Mouse (Mus musculus) lung, postnatal 14 days (tissue): ENCODE results near the gene Hcrtr1.
A peak's percentile ranks its signal among the peaks of the same experiment; 100 is the strongest.

Experiments used
- DNase-seq: peaks from one replicate; pipeline ENCODE4 v3.0.0; 2021

The Hcrtr1 gene

DNA sequence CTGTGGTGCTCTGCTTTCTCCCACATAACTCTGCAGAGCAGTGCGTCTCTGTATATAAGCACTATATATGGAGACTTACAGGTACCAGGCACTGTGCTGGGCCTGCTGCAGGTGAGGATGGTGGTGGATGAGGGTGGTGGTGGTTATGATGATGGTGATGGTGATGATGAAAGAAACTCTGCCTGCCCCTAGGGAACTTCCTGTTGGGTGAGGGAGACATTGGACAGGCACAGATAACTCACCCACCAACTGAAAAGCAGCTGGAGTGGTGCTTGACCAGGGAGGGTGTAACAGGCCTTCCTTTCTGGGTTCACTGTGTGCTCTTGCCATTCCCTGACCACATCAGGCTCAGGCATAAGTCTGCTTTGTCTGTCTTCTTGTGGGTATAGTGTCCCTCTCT lies 26.4 kb downstream of the Hcrtr1 start:
- DNase-seq, result no peak

DNA sequence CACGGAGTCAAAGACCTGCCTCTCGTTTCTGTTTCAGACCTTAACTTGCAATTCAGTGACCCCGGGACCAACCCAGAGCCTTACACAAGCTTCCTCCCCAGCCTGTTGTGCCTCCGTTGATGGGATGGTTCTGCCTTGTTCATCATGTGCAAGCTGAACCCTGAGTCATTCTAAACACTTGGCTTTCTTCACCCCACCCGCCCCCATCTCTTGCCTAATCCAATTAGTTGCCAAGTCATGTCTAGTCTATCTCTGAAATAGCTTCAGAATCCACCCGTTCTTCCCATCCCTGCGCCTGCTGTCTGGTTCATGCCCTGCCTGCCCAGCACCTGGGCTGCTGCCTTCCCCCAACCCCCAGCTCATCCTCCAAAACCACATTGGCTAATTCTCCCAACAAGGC lies 26.9 kb downstream of the Hcrtr1 start:
- peak; percentile 66 for DNase-seq

DNA sequence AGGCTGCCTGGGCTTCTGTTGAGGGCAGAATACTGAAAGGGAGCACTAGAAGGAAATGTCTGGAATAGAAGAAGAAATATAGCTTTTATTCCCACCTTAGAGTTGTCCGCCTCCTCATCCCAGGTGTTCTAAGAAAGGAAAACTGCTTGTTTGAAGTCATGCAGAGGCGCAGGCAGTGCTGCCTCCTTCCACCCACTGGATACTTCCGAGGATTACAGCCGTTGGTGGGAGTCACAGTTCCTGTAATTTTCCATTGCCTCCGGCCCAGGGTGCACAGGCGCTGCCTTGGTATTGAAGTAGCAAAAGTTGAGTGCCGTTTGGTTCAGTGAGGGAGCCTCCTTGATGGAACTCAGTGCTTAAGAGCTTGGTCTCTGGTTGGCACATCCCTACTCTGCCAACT lies 29.1 kb downstream of the Hcrtr1 start:
- DNase-seq, result no peak

DNA sequence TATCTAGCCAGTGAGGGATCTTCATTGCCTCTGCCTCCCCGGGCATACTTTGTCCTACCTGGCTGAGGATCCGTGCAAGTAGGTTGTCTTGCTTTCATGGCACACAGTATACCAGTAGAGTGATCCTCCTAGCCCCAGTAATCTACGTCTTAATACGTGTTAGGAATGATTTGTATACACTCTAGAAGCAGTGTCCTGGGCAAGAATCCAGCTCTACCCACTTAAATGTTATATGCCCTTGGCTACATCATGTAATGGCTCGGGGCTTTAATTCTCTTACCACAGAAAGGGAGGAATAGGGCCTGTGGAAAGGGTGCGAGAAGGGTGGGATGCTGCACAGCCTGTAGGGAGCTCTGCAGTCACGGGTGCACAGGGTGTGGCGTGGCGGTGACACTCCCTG lies 29.5 kb downstream of the Hcrtr1 start:
- peak; percentile 54 for DNase-seq

DNA sequence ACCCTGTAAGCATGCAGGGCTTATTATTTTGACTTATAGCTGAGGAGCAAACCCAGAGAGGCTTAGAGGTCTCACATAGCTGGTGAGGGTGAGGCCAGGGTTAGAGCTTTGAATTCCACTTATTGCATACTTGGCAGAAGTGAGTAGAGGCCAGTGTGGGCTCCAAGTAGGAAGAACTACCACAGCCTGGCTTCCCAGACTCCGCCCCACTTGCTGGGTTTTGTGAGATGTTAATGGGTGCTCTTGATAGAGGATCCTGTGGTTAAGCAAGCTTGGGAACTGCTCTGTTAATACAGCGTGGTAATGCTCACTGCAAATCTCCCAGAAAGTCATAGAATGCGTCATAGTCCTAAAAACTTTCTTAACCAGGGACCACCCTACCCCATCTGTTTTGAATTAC lies 30.2 kb downstream of the Hcrtr1 start:
- peak; percentile 56 for DNase-seq

DNA sequence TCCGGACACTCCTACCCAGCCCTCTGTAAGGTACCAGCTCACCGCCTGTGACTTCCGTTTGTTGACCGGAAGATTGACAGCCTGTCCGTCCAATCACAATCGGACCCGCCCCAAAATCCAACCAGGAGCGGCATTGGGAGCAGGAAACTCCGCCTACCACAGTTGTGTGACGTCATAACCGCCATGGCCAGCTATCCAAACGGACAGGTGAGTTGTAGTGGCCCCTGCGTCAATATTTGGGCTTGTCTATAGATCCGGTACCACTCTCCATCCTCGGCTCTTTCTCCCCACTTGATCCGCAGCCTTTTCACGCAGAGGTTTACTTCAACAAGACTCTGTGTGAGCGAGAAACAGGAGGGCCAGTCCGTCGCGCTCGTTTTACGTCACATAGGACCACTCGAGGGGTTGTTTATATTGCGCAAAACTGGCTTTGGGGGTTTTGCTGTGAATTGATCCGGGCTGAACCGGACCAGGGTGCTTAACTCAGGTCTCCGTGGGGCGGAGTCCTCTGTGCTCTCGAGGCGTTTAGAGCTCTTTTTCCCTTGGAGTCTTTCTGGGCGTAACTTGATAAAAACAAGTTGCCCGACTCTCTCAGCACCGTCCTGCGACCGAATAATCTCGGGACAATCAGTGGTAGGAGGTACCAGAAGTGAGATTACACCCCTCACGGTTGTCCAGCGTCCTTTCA lies 31.6 kb downstream of the Hcrtr1 start:
- DNase-seq, result peak; percentile 100

DNA sequence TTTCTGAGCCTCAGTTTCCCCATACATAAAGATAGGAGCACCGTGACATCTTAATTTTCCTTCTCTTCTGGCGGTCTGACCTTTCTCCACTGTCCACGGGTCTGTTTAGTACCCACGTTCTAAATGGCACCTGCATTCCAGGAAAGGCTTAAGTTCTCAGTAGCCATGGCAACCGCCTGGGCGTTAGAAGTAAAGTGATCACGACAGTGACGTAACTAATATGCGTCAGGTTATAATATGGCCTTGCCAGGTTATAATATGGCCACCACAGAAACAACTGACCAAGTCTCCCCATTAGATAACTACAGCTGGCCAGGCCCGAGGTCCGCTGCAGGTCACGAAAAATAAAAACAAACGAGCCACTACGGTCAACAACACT lies 32.1 kb downstream of the Hcrtr1 start:
- DNase-seq, result no peak

DNA sequence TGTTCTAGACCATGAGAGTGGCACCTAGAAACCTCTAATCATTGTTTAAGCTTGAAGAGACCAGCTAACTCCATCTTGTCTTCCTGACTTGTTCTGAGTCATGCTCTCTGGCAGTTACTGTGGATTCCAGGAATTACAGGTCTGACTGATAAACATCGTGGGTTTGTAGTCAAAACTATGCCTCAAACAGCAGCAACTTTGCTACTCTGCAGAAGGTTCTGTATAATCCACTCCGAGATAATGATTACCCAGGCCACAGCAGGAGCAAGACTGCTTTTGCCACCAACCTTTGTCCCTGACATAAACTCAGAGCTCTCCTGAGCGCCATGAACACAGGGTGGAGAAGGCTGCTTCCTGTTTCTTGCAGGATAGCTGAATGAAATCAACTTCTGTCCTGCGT lies 34.6 kb downstream of the Hcrtr1 start:
- DNase-seq, result no peak

DNA sequence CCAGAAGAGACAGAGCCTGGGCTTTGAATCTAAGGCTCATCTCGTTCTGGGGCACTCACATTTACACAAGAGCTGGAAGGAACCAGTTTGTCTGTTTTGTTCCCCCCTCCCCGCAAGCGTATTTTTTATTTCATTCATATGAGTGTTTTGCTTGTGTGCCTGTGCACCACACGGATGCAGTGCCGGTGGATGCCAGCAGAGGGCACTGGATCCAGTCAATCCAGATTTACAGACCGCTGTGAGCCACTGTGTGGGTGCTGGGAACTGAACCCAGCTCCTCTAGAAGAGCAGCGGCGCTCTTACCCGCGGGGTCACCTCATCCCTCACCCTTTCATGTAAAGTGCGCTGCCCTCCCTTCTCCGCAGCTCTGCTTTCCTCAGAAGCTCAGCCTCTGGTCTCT lies 35.5 kb downstream of the Hcrtr1 start:
- no peak for DNase-seq

DNA sequence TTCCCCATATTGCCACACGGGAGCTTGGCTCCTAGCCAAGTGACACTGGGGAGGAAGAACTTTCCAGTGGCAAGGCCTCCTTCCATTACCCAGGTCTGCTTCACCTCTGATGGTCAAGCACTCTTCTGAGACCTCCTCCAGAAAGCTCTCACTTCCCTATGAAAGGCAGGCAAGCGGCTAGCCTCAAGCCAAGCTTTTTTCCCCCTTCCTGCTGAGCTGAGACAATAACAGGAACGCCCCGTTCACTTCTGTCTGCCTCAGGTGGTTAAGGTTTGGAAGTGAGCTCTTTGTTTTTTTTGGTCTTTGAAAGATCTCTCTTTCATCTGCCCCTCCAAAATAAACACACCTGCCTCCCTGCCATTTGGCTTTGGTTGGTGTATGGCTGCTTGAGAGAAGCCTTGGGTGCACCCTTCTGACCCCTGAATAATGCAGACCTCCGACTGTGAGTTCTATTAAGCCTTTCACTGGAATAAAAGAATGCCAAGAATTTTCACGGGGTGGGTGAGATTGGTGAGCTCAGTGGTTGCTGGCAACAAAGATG lies 37.0 kb downstream of the Hcrtr1 start, which contains the start of gene Pef1:
TSS of gene Pef1 (plus strand) at position 448 of the 541 bp plus-strand sequence.
- peak; percentile 47 for DNase-seq

DNA sequence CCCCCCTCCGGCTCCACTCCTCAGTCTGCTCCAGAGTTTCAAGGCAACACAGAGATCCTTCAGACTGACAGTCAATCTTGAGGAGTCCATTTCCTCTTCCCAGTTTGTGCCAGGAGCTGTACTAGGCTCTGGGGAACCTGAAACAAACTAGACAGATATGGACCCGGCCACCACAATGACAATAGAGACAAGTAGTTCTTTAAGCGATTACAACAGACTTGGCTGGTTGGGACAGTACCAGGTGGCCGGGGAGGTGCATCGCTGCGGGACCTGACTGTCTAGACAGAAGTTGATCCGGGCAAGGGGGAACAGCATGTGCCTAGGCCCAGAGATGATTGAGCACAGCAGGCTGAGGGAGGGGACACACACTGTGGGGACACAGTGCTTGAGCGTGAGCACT lies 38.0 kb downstream of the Hcrtr1 start:
- no peak for DNase-seq

DNA sequence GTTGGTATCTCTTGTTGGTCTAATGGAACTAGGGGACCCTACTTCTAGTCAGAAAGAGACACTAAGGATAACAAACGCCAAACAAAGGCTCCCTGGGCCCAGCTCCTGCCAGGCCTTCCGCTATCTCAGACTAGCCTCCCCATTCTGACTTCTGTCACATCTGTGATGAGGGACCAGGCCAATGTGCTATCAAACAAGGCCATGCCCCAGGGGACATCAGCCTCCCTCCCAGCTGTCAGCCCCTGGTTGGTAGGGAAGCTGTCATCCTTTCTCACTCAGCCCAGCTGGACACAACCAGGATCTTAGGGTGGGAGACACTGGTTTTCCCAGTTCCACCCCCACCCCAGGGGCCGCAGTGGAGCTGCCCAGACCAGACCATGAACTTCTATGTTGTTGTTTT lies 44.0 kb downstream of the Hcrtr1 start:
- no peak for DNase-seq

DNA sequence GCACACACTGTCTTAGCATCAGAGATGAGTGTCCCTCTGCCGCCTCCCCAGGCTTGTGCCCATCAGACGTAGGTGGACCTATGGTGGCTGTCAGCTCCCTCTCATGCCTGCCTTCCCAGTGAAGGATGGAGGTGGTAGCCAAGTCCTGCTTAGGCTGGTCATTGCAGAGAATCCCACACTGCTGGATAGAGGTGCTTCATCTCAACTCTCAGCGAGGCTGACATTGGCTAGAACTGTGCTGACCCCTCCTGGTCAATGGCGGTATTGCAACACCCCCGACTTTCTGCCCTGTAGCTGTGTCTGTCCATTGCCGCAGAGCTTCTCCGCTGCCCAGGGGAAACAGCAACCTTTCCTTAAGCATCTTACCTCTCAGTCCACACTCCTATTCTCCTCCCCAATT lies 51.9 kb downstream of the Hcrtr1 start:
- DNase-seq, result peak; percentile 95

DNA sequence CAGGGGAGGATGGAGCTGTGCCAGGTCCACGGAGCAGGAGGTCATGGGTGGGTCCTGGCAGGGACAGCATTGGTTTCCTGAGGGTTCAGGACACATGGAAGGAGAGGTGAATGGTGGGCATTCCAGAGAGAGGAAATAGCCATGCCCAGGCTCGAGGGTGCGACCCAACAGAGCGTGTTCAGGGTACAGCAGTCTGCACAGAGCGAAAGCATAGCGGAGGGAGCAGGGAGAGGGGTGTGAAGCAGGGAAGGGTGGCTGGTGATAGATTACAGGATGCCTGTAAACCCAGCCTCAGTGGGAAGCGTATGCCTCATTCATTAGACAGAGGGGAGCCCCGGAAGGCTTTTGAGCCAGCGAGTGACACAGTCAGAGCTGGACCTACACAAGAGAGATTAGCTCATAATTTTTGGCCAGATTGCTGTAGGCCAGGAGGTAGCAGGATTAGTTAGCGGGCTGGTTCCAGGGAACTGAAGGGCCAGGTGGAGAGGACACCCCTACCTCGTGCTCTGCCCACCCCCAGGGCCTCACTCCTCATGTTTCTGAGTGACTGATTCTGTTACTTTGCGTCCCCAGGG lies 53.8 kb downstream of the Hcrtr1 start:
- DNase-seq, result no peak

DNA sequence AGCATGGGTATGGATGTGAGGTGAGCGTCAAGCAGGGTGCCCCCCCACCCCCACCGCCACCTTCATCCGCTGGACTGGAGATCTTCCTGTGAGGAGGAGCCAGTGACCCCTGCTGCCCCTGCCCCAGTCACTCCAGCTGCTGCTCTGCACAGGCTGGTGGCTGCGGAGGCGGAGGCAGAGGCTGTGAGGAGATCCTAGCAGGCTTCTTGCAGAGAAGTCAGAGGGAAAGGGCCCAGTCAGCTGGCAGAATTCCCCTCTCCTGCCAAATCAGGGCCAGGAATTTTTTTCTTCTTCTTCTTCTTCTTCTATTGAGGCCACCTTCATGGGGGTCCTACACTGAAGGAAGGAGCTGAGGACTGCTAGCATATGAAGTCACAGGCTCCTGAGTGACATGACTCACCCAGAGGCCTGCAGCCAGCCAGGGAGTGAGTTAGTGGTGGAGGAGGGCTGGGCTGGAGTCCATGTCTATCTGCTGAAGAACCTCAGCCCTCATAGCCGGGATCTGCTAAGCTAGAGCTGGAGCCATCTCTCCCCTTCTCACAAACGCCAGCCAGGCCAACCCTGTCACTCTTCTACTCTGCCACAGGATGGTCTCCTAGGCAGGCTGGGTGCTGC lies 54.7 kb downstream of the Hcrtr1 start:
- DNase-seq, result peak; percentile 39

DNA sequence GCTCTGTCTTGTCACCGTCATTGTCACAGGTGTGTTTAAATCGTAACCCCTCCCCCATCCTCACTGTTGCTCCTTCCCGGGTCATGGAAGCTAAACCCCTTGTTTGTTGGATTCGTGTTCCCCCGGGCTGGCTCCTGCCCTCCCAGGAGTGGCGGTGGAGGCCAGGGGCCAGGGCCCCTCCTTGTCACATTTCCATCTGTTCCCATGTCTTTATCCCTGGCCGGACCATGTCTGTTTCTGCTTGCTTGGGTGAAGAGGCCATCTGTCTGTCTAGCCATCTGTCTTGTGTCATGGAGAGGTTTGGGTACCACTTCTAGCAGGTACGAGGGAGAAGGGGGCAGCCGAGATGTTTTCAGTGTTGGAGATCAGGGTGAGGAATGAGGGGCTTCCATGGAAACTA lies 56.9 kb downstream of the Hcrtr1 start:
- DNase-seq, result no peak

DNA sequence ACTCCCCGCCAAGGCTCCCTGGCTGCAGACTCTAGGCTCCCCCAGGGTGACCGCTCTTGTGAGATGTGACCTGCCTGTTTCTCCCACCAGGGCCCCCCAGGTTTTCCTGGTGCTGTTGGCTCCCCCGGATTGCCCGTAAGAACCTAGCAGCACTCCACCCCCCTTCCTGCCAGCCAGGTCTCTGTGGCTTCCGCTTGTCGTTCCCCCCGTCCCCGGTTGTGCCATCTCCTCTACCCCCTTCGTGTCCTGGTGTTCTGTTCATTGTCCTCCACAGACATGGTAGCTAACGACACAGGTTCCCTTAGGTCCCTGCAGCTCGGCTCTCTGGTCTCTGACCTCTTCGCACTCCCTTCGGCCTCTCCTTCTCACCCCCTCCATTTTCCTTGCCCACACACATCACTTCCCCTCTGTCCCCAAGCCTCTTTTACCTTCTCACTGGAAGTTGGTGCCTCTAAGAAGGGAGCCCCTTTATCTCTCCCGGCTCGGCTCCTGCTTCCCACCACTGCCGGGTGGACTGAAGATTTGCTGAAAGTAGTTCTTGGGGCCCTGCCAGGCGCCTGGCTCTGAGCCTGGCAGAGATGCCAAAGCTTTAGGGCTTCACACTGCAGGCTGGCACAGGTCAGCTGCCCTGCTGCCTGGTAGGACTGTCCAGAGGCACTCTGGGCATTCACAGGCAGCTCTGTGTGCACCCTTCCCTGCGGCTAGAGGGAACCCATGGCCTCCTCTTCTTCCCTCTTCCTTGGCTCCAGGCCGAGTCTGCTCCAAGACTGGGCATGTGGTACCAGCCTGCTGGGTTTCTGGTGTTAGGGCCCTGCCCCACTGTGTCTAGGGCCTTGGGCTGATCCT lies 57.6 kb downstream of the Hcrtr1 start:
- peak; percentile 65 for DNase-seq
